Mouse (Mus musculus): ENCODE data around the gene Scrn2.
A peak's percentile ranks its signal among the peaks of the same experiment; 100 is the strongest.

The Scrn2 gene

GRCm38 (mm10) chr11:97049492-97050085 lies 19.9 kb downstream of the Scrn2 start:
- no peak for DNase-seq (ENCODE audit: extremely low read depth, insufficient read length, low spot score)

GRCm38 (mm10) chr11:97050216-97050943 lies 20.6 kb downstream of the Scrn2 start, which contains the start of gene Osbpl7:
Osbpl7 (plus strand) TSS chr11:97050628.
- no peak for DNase-seq (ENCODE audit: extremely low read depth, insufficient read length, low spot score)

GRCm38 (mm10) chr11:97050944-97051586 lies 21.3 kb downstream of the Scrn2 start:
- no peak for DNase-seq (ENCODE audit: extremely low read depth, insufficient read length, low spot score)

GRCm38 (mm10) chr11:97052219-97052646 lies 22.5 kb downstream of the Scrn2 start:
- peak; percentile 85 for DNase-seq (ENCODE audit: extremely low read depth, insufficient read length, low spot score)

GRCm38 (mm10) chr11:97063274-97063920 lies 33.7 kb downstream of the Scrn2 start:
- no peak for DNase-seq (ENCODE audit: extremely low read depth, insufficient read length, low spot score)

GRCm38 (mm10) chr11:97063921-97064295 lies 34.2 kb downstream of the Scrn2 start:
- DNase-seq (ENCODE audit: extremely low read depth, insufficient read length, low spot score), result no peak

- peak; percentile 57 for DNase-seq (ENCODE audit: extremely low read depth, insufficient read length, low spot score)
Measured at GRCm38 (mm10) chr11:97065538-97066295, 36.0 kb downstream of the Scrn2 start.

GRCm38 (mm10) chr11:97066656-97067360 lies 37.1 kb downstream of the Scrn2 start:
- DNase-seq (ENCODE audit: extremely low read depth, insufficient read length, low spot score), result no peak

- DNase-seq (ENCODE audit: extremely low read depth, insufficient read length, low spot score), result no peak
Measured at GRCm38 (mm10) chr11:97069333-97069732, 39.6 kb downstream of the Scrn2 start.

- DNase-seq (ENCODE audit: extremely low read depth, insufficient read length, low spot score), result no peak
Measured at GRCm38 (mm10) chr11:97069770-97070169, 40.0 kb downstream of the Scrn2 start.

- DNase-seq (ENCODE audit: extremely low read depth, insufficient read length, low spot score), result no peak
Measured at GRCm38 (mm10) chr11:97071129-97071528, 41.4 kb downstream of the Scrn2 start.

GRCm38 (mm10) chr11:97072533-97072932 lies 42.8 kb downstream of the Scrn2 start:
- DNase-seq (ENCODE audit: extremely low read depth, insufficient read length, low spot score), result no peak

- no peak for DNase-seq (ENCODE audit: extremely low read depth, insufficient read length, low spot score)
Measured at GRCm38 (mm10) chr11:97074235-97074634, 44.5 kb downstream of the Scrn2 start.

- no peak for DNase-seq (ENCODE audit: extremely low read depth, insufficient read length, low spot score)
Measured at GRCm38 (mm10) chr11:97078751-97079150, 49.0 kb downstream of the Scrn2 start.

GRCm38 (mm10) chr11:97080291-97080690 lies 50.6 kb downstream of the Scrn2 start:
- DNase-seq (ENCODE audit: extremely low read depth, insufficient read length, low spot score), result no peak

GRCm38 (mm10) chr11:97082977-97083376 lies 53.2 kb downstream of the Scrn2 start:
- DNase-seq (ENCODE audit: extremely low read depth, insufficient read length, low spot score), result peak; percentile 41
